Mouse (Mus musculus): Measurements from ENCODE around the gene Clstn2.

- TF ChIP-seq RAD21 (IDR thresholded peaks at IDR 0.05; ENCODE audit: low read depth, low read length), result no peak
- no peak for TF ChIP-seq CTCF (IDR thresholded peaks at IDR 0.05 in 2 of 3, conservative IDR thresholded peaks at IDR 0.05 in 1 of 3; ENCODE audit: control insufficient read depth in 1 of 3, insufficient read depth in 1 of 3, low read depth in 2 of 3, low read length in 3 of 3, poor library complexity in 1 of 3, severe bottlenecking in 1 of 3)
Measured at GRCm38 (mm10) chr9:97639967-97640549, 392.9 kb downstream of the Clstn2 start.
